Mouse (Mus musculus) forebrain, embryonic 10.5 days (tissue): ENCODE data around the gene Ntn1. TPM values are rescaled to one million over a fixed set of nuclear protein-coding genes. Genes with fewer than 3 reads are reported as not detected.
A peak's percentile ranks its signal among the peaks of the same experiment; 100 is the strongest.

Experiments used
- DNase-seq: peaks from one replicate; pipeline ENCODE4 v3.0.0-alpha.2; 2017; ENCODE audit warnings: low spot score; ENCODE audit errors: extremely low spot score
- H3K27ac ChIP-seq: fragments of 300-500 bp; sonication (generic); 2 replicates; pipeline ENCODE4 v1.5.1; 2016; ENCODE audit warnings: mild to moderate bottlenecking
- H3K27me3 ChIP-seq: fragments of 300-500 bp; sonication (generic); 2 replicates; pipeline ENCODE4 v1.6.1; 2016; ENCODE audit warnings: mild to moderate bottlenecking; ENCODE audit not compliant: poor library complexity, severe bottlenecking
- H3K36me3 ChIP-seq: fragments of 300-500 bp; sonication (generic); replicated peaks from 2 replicates; pipeline ENCODE4 v1.6.1; 2016; ENCODE audit warnings: mild to moderate bottlenecking, moderate library complexity
- H3K4me1 ChIP-seq: fragments of 300-500 bp; sonication (generic); 2 replicates; pipeline ENCODE4 v1.6.1; 2016
- H3K4me3 ChIP-seq: fragments of 300-500 bp; sonication (generic); 2 replicates; pipeline ENCODE4 v1.5.1; 2016; ENCODE audit warnings: mild to moderate bottlenecking, moderate library complexity
- H3K9me3 ChIP-seq: fragments of 300-500 bp; sonication (generic); 2 replicates; pipeline ENCODE4 v1.6.1; 2016; ENCODE audit warnings: mild to moderate bottlenecking, moderate library complexity
- WGBS: fragments of 180-500 bp; shearing (Covaris S2); methylation state at CpG from one replicate; pipeline ENCODE4 v1.1.7; 2016; 5-methylcytosine and 5-hydroxymethylcytosine counted together
- polyA plus RNA-seq: library from polyadenylated mRNA; unstranded; fragments of >200 nt; fragmentation: Nextera tagmentation; extraction: Ambion mirVana; gene quantifications from 2 replicates; pipeline ENCODE4 v1.2.1, GENCODE M21; 2016

Gene Ntn1
- polyA plus RNA-seq, 1 experiment from 2014 or later, result 6.2 TPM

DNA sequence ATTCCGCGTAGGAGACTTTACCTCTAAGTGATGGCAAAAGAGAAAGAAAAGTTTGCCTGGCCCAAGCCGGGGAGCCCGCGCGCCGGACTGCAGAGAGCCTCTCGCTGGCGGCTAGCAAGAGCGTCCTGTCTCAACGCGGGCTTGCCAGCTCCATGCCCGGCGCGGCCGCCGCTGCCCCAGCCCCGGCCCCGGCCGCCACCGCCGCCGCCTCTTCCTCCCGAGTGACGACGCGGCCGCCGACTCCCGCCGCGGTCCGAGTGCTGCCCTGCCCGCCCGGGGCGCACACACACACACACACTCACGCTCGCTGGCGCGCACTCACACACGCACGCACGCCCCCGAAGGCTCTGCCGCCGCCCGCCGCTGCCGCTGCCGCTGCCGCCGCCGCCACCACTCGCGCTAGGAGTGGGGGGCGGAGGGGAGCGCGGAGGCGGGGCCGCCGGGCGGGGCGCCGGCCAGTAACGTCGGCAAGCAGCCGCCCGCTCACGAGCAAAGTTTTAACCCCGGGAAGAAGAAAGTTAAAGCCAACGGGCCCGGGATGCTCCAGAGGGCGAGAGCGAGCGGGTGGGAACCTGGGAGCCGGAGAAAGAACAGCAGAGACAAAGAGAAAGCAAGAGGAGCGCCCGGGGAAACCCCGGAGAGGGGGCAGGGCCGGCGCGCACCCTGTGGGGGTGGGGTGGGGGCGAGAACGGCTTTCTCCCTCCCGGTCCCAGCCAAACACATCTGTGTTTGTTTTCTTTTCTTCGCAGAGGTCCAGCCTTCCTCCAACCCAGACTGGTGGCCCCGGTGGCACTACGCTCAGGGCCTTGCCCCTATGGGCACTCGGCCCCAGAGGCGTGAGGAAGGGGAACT lies 13.8 kb downstream of the Ntn1 start:
- Histone ChIP-seq H3K36me3 (no peaks in the 10 kb centered on the region), H3K9me3 (no peaks in the 10 kb centered on the region), H3K27ac (peak overlapping the region; percentile 88), H3K4me1 (peaks cover 91% of the 10 kb centered on the region), H3K27me3 (peaks cover 100% of the 10 kb centered on the region), H3K4me3 (peak overlapping the region; percentile 73)
- DNase-seq, result peak; percentile 70
- under 1% methylated on average over 90 of the region's 90 CpGs for whole genome bisulfite sequencing

DNA sequence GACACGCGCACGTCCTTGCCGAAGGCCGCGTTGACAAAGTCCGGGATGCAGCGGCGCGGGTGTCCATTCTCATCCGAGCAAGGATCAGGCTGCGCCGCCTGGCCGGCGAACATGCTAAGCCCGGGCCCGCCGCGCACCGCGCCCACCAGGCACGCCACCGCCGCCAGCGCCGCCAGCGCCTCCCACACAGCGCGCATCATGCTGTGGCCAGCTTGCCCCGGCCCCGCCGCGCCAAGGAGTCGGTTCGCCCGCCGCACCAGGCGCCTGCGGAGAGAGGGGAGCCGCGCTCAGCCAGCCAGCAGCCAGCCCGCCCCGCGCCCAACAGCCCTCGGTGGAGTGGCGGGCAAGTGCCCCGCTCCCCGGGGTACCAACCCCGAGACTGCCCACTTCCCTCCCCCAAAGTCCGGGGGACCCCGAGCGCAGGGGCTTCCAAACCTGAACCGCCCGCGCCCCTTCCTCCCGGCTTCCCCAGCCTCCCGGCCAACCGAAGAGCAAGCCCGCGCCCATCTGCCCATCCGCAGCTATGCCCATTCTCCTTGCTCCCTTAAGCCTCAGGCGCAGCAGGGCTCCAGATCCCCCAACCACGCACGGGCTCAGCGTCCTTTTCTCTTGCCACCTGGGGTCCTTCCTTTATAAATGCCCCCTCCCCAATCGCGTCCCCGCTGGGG lies 14.6 kb downstream of the Ntn1 start:
- Histone ChIP-seq H3K36me3 (no peaks in the 10 kb centered on the region), H3K9me3 (no peaks in the 10 kb centered on the region), H3K4me1 (peaks cover 94% of the 10 kb centered on the region), H3K4me3 (peak overlapping the region; percentile 73), H3K27ac (peak overlapping the region; percentile 88), H3K27me3 (peaks cover 100% of the 10 kb centered on the region)
- DNase-seq, result peak; percentile 67
- under 1% methylated on average over 68 of the region's 68 CpGs for WGBS

DNA sequence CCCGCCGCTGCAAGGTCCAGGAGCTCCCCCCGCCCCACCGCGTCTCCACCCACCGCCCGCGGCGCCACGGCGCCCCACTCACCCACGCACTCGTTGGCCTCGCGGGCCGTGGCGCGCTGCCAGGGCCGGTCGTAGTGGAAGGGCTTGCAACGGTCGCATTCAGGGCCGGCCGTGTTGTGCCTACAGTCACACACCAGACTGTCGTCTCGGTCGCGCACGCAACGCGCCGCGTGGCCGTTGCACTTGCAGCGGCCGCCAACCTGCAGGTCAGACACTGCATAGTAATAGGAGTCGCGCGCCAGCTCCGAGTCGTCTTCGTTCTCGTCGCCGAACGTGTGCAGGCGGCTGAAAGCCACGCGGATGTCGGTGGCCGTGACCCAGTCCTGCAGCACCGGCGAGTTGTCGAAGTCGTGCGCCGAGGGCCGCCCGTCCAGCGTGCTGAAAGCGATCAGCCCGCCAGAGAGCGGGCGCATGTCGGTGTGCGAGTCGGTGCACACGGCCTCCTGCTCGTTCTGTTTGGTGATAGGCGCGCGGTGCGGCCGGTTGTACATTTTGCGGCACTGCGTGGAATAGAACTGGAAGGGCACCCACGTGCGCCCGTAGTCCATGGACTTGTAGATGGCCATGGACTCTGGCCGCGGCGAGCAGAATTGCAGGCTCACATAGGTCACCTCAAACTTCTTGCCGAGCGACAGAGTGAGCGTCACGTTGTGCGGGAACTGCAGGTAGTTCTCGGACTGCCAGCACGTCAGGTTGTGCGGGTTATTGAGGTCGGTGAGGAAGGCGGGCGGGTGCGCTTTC lies 15.4 kb downstream of the Ntn1 start:
- peaks cover 87% of the 10 kb centered on the region for H3K4me1 ChIP-seq
- H3K27me3 ChIP-seq, result peaks cover 100% of the 10 kb centered on the region
- H3K36me3 ChIP-seq, result no peaks in the 10 kb centered on the region

DNA sequence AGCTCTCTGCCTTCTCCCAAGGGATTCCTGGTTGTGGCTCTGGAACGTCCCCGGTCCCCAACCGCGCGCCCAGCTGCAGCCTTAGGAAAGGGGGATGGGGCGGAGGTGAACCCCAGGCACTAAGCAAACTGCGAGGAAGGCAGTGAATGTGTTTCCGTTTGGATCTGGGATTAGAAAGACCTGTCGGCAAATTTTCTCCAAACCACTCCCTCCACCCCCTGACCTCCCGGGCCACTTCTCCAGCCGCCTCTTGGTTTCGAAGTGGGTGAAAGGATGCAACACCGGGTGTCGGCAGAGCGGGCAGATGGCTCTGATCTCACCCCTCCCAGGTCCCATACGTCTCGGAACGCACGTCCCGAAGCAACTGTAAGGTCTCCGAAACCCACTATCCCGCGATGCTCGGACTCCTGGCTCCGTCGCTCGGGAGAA lies 16.0 kb downstream of the Ntn1 start:
- peaks cover 100% of the 10 kb centered on the region for H3K27me3 ChIP-seq
- H3K4me3 ChIP-seq, result peak overlapping the region; percentile 73
- H3K4me1 ChIP-seq, result peaks cover 86% of the 10 kb centered on the region
- H3K36me3 ChIP-seq, result no peaks in the 10 kb centered on the region
- H3K27ac ChIP-seq, result peak overlapping the region; percentile 88
- no peaks in the 10 kb centered on the region for H3K9me3 ChIP-seq
- DNase-seq, result peak; percentile 49
- 0% methylated on average over 27 of the region's 27 CpGs for WGBS

More for the DNA sequence above, 15.4 kb downstream of the Ntn1 start:
- Histone ChIP-seq H3K27ac (peak overlapping the region; percentile 88), H3K4me3 (peak overlapping the region; percentile 73), H3K9me3 (no peaks in the 10 kb centered on the region)
- DNase-seq, result peak; percentile 53
- WGBS, result under 1% methylated on average over 94 of the region's 94 CpGs

DNA sequence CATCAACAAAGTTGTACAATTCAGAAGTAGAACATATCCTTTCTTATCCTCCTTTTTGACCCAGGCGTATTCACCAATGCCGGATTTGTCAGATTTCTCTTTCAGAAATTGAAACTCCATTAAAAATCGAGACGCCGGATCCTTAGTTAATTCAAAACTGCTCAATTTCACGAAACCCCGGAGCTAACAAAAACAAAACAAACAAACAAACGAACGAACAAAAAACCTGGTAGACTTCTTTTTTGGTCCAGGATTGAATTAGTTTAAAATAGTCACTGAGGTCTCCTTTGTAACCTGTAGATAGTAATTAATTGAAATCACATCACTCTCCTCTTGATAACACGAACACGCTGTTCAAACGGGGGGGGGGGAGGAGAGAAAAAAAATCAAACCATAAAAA lies 16.5 kb downstream of the Ntn1 start:
- Histone ChIP-seq H3K36me3 (no peaks in the 10 kb centered on the region), H3K4me3 (peak overlapping the region; percentile 73), H3K4me1 (peaks cover 86% of the 10 kb centered on the region), H3K27me3 (peaks cover 100% of the 10 kb centered on the region), H3K27ac (peak overlapping the region; percentile 88; the same call in 1 of the 2 replicates), H3K9me3 (no peaks in the 10 kb centered on the region)
- DNase-seq, result no peak
- 2% methylated on average over 12 of the region's 12 CpGs for WGBS

DNA sequence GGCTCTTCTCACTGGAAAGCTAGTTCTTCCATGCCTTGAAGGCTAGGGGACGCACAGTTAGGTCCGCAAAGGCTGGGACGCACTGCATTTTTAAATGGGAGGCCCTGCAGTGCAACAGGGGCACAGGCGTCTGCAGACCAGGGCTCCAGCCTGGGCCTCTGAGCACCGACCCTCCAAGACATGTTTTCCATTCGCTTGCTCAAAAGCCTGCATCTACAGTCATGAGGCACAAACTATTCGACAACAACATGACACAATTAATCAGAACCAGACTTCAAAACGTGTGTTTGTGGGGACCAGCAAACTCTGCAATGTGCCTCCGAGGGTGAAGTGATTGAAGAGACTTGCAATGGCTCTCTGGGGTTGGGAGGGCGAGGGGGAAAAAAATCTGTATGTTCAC lies 17.1 kb downstream of the Ntn1 start:
- Histone ChIP-seq H3K27ac (peak overlapping the region; percentile 54; the same call in 1 of the 2 replicates), H3K9me3 (no peaks in the 10 kb centered on the region), H3K4me3 (peak overlapping the region; percentile 73), H3K36me3 (no peaks in the 10 kb centered on the region), H3K27me3 (peaks cover 100% of the 10 kb centered on the region), H3K4me1 (peaks cover 91% of the 10 kb centered on the region)
- DNase-seq, result no peak
- 2% methylated on average over 10 of the region's 10 CpGs for WGBS

DNA sequence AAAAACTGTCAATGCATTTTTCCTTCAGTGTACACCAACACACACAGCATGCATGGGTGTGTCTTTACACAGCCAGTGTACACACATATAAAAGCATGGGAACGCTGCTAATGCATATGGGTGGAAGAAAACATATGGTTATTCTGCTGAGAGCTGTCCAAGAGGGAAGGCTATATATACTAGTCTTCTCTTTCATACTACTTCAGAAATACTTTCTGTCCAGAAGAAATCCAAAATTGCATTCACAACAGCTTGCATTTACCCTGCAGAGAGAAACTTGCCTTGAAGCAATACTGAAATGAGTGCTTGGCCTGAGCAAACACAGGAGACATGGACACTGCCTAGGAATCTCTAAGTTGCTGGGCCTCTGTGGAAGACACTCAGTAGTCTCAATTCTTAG lies 18.8 kb downstream of the Ntn1 start:
- no peak for DNase-seq
- H3K36me3 ChIP-seq, result no peaks in the 10 kb centered on the region; the same call in 1 of the 2 replicates
- no peaks in the 10 kb centered on the region for H3K9me3 ChIP-seq
- H3K4me1 ChIP-seq, result peaks cover 85% of the 10 kb centered on the region
- H3K27me3 ChIP-seq, result peaks cover 98% of the 10 kb centered on the region
- no peak overlapping the region for H3K27ac ChIP-seq
- WGBS, result 72% methylated on average over 1 of the region's 1 CpGs
- H3K4me3 ChIP-seq, result no peak overlapping the region

DNA sequence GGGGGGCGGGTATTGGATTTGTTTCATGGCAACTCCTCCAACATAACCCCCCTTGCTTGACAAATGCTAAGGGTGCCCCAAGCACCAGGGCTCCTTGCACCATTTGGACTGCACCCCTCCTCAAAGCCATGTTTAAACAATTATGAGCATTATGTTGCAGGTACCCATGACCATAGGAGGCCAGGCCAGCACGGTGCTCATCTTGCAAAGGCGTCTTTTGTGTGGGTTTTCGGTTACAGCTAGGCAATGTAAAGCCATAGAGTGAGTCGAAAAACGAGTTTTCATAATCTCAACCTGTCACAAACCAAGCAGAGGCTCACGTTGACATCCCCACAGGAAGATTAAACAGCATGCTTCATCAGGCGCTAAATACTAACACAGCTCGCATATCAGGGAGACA lies 19.3 kb downstream of the Ntn1 start:
- H3K4me1 ChIP-seq, result peaks cover 80% of the 10 kb centered on the region
- no peak overlapping the region for H3K4me3 ChIP-seq
- DNase-seq, result no peak

DNA sequence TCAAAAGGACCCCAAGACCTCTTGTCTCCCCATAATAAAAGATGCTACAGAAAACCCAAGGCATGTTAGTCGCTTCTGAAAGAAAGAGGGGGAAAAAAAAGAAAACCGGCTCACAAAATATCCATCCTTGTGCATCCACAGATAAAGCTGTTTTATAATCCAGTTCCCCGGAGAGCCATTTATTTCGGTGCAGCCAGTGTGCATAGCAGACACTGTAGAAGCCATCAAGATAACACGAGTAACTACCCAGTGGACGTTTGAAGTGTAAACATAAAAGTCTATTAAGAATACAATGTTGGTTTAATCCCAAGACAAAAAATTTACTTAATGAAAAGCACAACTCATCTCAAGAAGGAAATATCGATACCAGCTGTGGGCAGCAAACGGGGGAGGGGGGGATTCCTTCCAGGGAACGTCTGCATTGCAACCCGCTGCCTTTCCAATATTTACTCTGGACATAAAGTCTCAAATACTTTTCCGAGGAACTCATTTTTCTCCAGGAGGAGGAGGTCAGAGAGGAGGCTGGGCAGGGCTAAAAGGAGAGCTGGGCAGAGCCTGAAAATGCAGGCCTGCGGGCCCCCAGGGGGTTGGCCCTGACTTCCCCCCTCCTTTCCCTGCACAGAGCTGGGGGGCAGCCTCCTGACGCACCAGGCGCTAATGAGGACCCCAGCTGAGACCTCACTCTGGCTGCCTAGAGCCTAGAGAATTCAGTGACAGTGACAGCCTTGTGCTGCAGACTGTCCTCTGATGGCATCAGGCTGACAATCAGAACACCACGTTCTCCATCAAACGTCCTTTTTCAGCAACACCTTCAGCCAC lies 21.5 kb downstream of the Ntn1 start:
- Histone ChIP-seq H3K4me3 (peak overlapping the region; percentile 29; the same call in 1 of the 2 replicates), H3K27ac (0 out of 2 replicates have a peak overlapping the region, but pooled peaks have one; percentile 59), H3K36me3 (peaks cover 9% of the 10 kb centered on the region), H3K4me1 (peaks cover 58% of the 10 kb centered on the region), H3K27me3 (peaks cover 97% of the 10 kb centered on the region), H3K9me3 (no peaks in the 10 kb centered on the region)
- WGBS, result 8% methylated on average over 16 of the region's 16 CpGs
- no peak for DNase-seq

More for the DNA sequence above, 19.3 kb downstream of the Ntn1 start:
- 70% methylated on average over 9 of the region's 9 CpGs for WGBS
- H3K27me3 ChIP-seq, result peaks cover 98% of the 10 kb centered on the region
- no peaks in the 10 kb centered on the region for H3K9me3 ChIP-seq
- H3K27ac ChIP-seq, result no peak overlapping the region
- H3K36me3 ChIP-seq, result peaks cover 4% of the 10 kb centered on the region

DNA sequence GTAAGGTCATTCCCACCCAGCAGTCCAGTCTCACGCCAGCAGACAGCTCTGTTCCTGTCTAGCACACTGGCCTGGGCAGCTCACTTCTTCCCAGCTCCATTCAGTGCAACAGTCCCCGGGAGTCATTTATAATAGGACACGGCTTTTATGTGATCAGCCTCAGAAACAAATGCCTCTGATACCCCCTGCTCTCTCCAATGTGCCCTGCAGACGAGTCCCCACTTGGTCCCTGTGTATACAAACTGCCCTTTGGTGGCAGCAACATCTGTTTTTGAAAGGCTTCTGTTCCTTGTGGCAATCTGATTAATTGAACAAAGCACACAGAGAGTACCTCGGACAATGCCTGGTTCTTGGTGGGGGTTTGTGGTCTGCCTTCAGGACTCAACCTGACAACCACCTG lies 22.2 kb downstream of the Ntn1 start:
- peaks cover 97% of the 10 kb centered on the region for H3K27me3 ChIP-seq
- H3K9me3 ChIP-seq, result no peaks in the 10 kb centered on the region
- peaks cover 13% of the 10 kb centered on the region for H3K36me3 ChIP-seq
- 1% methylated on average over 5 of the region's 5 CpGs for WGBS
- no peak overlapping the region for H3K27ac ChIP-seq
- no peak for DNase-seq
- peaks cover 56% of the 10 kb centered on the region for H3K4me1 ChIP-seq
- H3K4me3 ChIP-seq, result peak overlapping the region; percentile 29; the same call in 1 of the 2 replicates

DNA sequence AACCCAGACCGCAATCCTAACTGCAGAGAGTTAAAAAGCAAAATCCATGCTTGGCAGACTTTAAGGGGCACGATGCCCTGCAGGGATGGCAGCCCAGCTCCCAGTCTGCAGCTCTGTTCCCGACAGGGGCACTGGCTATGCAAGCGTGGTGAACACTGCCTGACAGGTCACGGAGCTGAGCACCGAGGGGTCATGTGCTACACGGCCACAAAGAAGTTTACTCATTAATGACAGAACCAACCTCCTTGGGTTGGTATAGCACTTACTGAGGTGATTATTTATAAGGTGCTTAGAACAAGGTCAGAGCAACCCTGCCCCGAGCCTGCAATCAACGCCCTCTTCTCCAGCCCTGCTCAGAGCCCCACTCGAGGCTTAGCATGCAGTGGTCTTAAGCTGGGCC lies 27.5 kb downstream of the Ntn1 start:
- no peak overlapping the region for H3K27ac ChIP-seq
- WGBS, result 80% methylated on average over 10 of the region's 10 CpGs
- H3K9me3 ChIP-seq, result no peaks in the 10 kb centered on the region

DNA sequence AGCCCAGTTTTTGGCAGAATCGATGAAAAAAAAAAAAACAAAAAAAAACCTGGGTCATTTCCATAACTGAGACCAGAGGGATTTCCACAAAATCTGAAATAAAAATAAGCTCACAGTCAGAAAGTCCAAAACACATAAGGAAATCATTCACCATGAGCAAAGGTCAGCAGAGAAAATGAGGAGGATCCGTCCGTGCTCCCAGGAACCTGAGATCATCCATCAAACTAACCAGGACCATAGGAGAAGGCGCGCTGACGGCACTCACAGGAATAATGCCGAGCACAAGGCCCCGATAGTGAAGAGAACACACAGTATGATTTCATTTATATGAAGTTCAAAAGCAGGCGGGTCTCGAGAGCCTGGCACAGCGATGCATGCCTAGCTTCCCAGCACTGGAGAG lies 29.0 kb downstream of the Ntn1 start:
- 81% methylated on average over 11 of the region's 11 CpGs for WGBS
- H3K27ac ChIP-seq, result no peak overlapping the region
- H3K27me3 ChIP-seq, result peaks cover 57% of the 10 kb centered on the region
- no peaks in the 10 kb centered on the region for H3K9me3 ChIP-seq
- no peak overlapping the region for H3K4me3 ChIP-seq
- peaks cover 19% of the 10 kb centered on the region for H3K36me3 ChIP-seq
- peaks cover 24% of the 10 kb centered on the region for H3K4me1 ChIP-seq
- no peak for DNase-seq

More for the DNA sequence above, 27.5 kb downstream of the Ntn1 start:
- Histone ChIP-seq H3K4me3 (no peak overlapping the region), H3K27me3 (peaks cover 70% of the 10 kb centered on the region), H3K4me1 (peaks cover 32% of the 10 kb centered on the region), H3K36me3 (peaks cover 20% of the 10 kb centered on the region)
- DNase-seq, result no peak
